Mouse (Mus musculus) cerebellum, adult 2 months (tissue): ENCODE measurements around the gene Trarg1.

Experiments used
- CTCF ChIP-seq: fragments of 200-500 bp; IDR thresholded peaks from 2 replicates; pipeline ENCODE4 v1.5.1; 2011; ENCODE audit warnings: low read depth, mild to moderate bottlenecking, control low read depth, low read length, moderate library complexity, borderline replicate concordance; ENCODE audit not compliant: insufficient read depth
- POLR2A ChIP-seq: fragments of 200-500 bp; IDR thresholded peaks from 2 replicates; pipeline ENCODE4 v1.6.1; 2011; ENCODE audit warnings: low read length, control low read depth, borderline replicate concordance; ENCODE audit not compliant: insufficient read depth

DNA sequence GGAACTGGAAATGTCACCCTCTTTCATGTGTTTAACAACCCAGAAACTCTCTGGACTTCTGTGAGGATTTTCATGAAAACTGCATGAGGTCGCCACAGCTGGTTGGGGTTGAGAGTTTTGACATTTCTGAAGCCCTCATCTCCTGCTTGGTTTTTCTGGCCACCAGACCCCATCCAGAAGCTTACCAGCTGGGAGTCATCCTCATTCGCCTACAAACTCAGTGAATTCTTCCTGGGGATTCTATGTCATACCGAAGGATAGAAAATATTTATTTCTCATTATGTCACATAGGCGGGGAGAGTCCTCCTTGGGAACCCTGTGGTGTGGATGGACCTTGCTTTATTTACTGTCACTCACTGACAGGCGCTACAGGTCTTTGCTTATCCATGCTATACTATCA, 49.1 kb upstream of the Trarg1 start:
- TF ChIP-seq POLR2A (no peak), CTCF (no peak)
